Mouse (Mus musculus) midbrain, embryonic 11.5 days (tissue): ENCODE data around the gene Slc9a5. TPM values are rescaled to one million over a fixed set of nuclear protein-coding genes. Genes with fewer than 3 reads are reported as not detected.

Experiments used
- ATAC-seq: fragments of 200-750 bp; cut with Nextera tagmentation; 2 replicates; pipeline ENCODE4 v1.8.0; 2017; ENCODE audit warnings: moderate TSS enrichment, moderate library complexity; ENCODE audit not compliant: low FRiP score
- DNase-seq: peaks from one replicate; pipeline ENCODE4 v3.0.0; 2015; ENCODE audit warnings: low spot score; ENCODE audit errors: missing footprints
- H3K27ac ChIP-seq: fragments of 300-500 bp; sonication (generic); 2 replicates; pipeline ENCODE4 v1.5.1; 2014; ENCODE audit warnings: low read depth, low read length
- H3K27me3 ChIP-seq: fragments of 300-500 bp; sonication (generic); 2 replicates; pipeline ENCODE4 v1.6.1; 2014; ENCODE audit warnings: mild to moderate bottlenecking, low read length, moderate library complexity, mixed read lengths; ENCODE audit not compliant: control insufficient read depth, insufficient read depth
- H3K36me3 ChIP-seq: fragments of 300-500 bp; sonication (generic); 2 replicates; pipeline ENCODE4 v1.6.1; 2014; ENCODE audit warnings: mild to moderate bottlenecking, low read length, moderate library complexity, mixed read lengths; ENCODE audit not compliant: control insufficient read depth, insufficient read depth
- H3K4me1 ChIP-seq: fragments of 300-500 bp; sonication (generic); 2 replicates; pipeline ENCODE4 v1.6.1; 2014; ENCODE audit warnings: low read length; ENCODE audit not compliant: control insufficient read depth, insufficient read depth
- H3K4me2 ChIP-seq: fragments of 300-500 bp; sonication (generic); 2 replicates; pipeline ENCODE4 v1.6.1; 2014; ENCODE audit warnings: mild to moderate bottlenecking, moderate library complexity
- H3K4me3 ChIP-seq: fragments of 300-500 bp; sonication (generic); 2 replicates; pipeline ENCODE4 v1.5.1; 2014; ENCODE audit warnings: low read depth, low read length
- H3K9ac ChIP-seq: fragments of 300-500 bp; sonication (generic); 2 replicates; pipeline ENCODE4 v1.6.1; 2014; ENCODE audit warnings: low read length
- H3K9me3 ChIP-seq: fragments of 300-500 bp; sonication (generic); 2 replicates; pipeline ENCODE4 v1.6.1; 2016; ENCODE audit warnings: low read length; ENCODE audit not compliant: control insufficient read depth
- WGBS: fragments of 180-500 bp; shearing (Covaris S2); extraction: QIAGEN DNeasy Blood & Tissue Kit; methylation state at CpG from one replicate; pipeline ENCODE4 v1.1.7; 2014; 5-methylcytosine and 5-hydroxymethylcytosine counted together
- polyA plus RNA-seq: library from polyadenylated mRNA; unstranded; fragments of >200 nt; fragmentation: Nextera tagmentation; extraction: Ambion mirVana; gene quantifications from 2 replicates; pipeline ENCODE4 v1.2.1, GENCODE M21; 2014

Slc9a5 gene
- polyA plus RNA-seq, 1 experiment from 2014 or later, result 3.2 TPM

- 81% methylated on average over 11 of the region's 11 CpGs for WGBS
- Histone ChIP-seq H3K9me3 (no peaks in the 10 kb centered on the region), H3K4me3 (no peak overlapping the region), H3K9ac (no peak overlapping the region), H3K36me3 (peaks cover under 1% of the 10 kb centered on the region; the same call in 1 of the 2 replicates), H3K27ac (no peak overlapping the region), H3K4me1 (no peaks in the 10 kb centered on the region), H3K4me2 (no peak overlapping the region), H3K27me3 (no peaks in the 10 kb centered on the region)
- DNase-seq, result no peak
- no peak for ATAC-seq
Observed at GRCm38 (mm10) chr8:105318662-105319190, 29.9 kb upstream of the Slc9a5 start.

- H3K9ac ChIP-seq, result no peak overlapping the region
- H3K27me3 ChIP-seq, result no peaks in the 10 kb centered on the region
- no peak overlapping the region for H3K4me3 ChIP-seq
- no peaks in the 10 kb centered on the region for H3K36me3 ChIP-seq
- H3K4me1 ChIP-seq, result peaks cover 12% of the 10 kb centered on the region
- WGBS, result 89% methylated on average over 4 of the region's 4 CpGs
- H3K4me2 ChIP-seq, result no peak overlapping the region
- DNase-seq, result no peak
- no peak overlapping the region for H3K27ac ChIP-seq
- no peak for ATAC-seq
- H3K9me3 ChIP-seq, result no peaks in the 10 kb centered on the region
Observed at GRCm38 (mm10) chr8:105323183-105323582, 25.5 kb upstream of the Slc9a5 start.

GRCm38 (mm10) chr8:105325641-105326093 lies 23.0 kb upstream of the Slc9a5 start:
- peaks cover 17% of the 10 kb centered on the region; the same call in 1 of the 2 replicates for H3K36me3 ChIP-seq
- DNase-seq, result peak; percentile 88
- H3K27ac ChIP-seq, result no peak overlapping the region
- peak; percentile 78 for ATAC-seq
- peak overlapping the region; percentile 77 for H3K4me3 ChIP-seq
- no peaks in the 10 kb centered on the region for H3K27me3 ChIP-seq
- H3K4me1 ChIP-seq, result peaks cover 12% of the 10 kb centered on the region
- peak overlapping the region; percentile 74 for H3K9ac ChIP-seq
- 1% methylated on average over 12 of the region's 12 CpGs for WGBS
- H3K9me3 ChIP-seq, result no peaks in the 10 kb centered on the region
- H3K4me2 ChIP-seq, result peak overlapping the region; percentile 78

- DNase-seq (peak; percentile 99), ATAC-seq (peak; percentile 94)
- H3K9ac ChIP-seq, result peak within 1 kb of the TSS; percentile 74
- peak within 1 kb of the TSS; percentile 77 for H3K4me3 ChIP-seq
- H3K9me3 ChIP-seq, result no peaks in the 10 kb centered on the region
- H3K36me3 ChIP-seq, result peaks cover 22% of the 10 kb centered on the region; the same call in 1 of the 2 replicates
- peak within 1 kb of the TSS; percentile 78 for H3K4me2 ChIP-seq
- H3K27ac ChIP-seq, result peak within 1 kb of the TSS; percentile 64
- H3K4me1 ChIP-seq, result peaks cover 12% of the 10 kb centered on the region
- WGBS, result under 1% methylated on average over 36 of the region's 36 CpGs
- H3K27me3 ChIP-seq, result no peaks in the 10 kb centered on the region
Observed at GRCm38 (mm10) chr8:105326141-105326672, 22.4 kb upstream of the Slc9a5 start, which contains the start of the genes Lrrc29 and Tmem208. Lrrc29 (minus strand) TSS chr8:105326278. Tmem208 (plus strand) TSS chr8:105326354.

GRCm38 (mm10) chr8:105326968-105327367 lies 21.7 kb upstream of the Slc9a5 start:
- H3K36me3 ChIP-seq, result peaks cover 27% of the 10 kb centered on the region

GRCm38 (mm10) chr8:105330325-105330724 lies 18.3 kb upstream of the Slc9a5 start:
- H3K27me3 ChIP-seq, result no peaks in the 10 kb centered on the region
- H3K4me3 ChIP-seq, result no peak overlapping the region
- H3K27ac ChIP-seq, result no peak overlapping the region
- no peaks in the 10 kb centered on the region for H3K9me3 ChIP-seq
- no peak overlapping the region for H3K4me2 ChIP-seq
- ATAC-seq (no peak), DNase-seq (no peak)
- peaks cover 10% of the 10 kb centered on the region for H3K4me1 ChIP-seq
- peaks cover 34% of the 10 kb centered on the region for H3K36me3 ChIP-seq
- H3K9ac ChIP-seq, result no peak overlapping the region
- WGBS, result 96% methylated on average over 12 of the region's 12 CpGs

More at GRCm38 (mm10) chr8:105326968-105327367, 21.7 kb upstream of the Slc9a5 start:
- DNase-seq (no peak), ATAC-seq (no peak)
- WGBS, result 50% methylated on average over 6 of the region's 6 CpGs
- Histone ChIP-seq H3K27ac (no peak overlapping the region), H3K9ac (peak overlapping the region; percentile 74), H3K9me3 (no peaks in the 10 kb centered on the region), H3K4me3 (peak overlapping the region; percentile 77), H3K27me3 (no peaks in the 10 kb centered on the region), H3K4me2 (peak overlapping the region; percentile 78), H3K4me1 (peaks cover 12% of the 10 kb centered on the region)

GRCm38 (mm10) chr8:105331469-105331868 lies 17.2 kb upstream of the Slc9a5 start:
- Histone ChIP-seq H3K4me3 (no peak overlapping the region), H3K27me3 (no peaks in the 10 kb centered on the region), H3K4me1 (peaks cover 7% of the 10 kb centered on the region; the same call in 1 of the 2 replicates), H3K9ac (no peak overlapping the region), H3K36me3 (peaks cover 34% of the 10 kb centered on the region), H3K9me3 (no peaks in the 10 kb centered on the region), H3K27ac (no peak overlapping the region), H3K4me2 (no peak overlapping the region)
- WGBS, result 97% methylated on average over 22 of the region's 22 CpGs
- ATAC-seq (no peak), DNase-seq (no peak)

GRCm38 (mm10) chr8:105331931-105332330 lies 16.7 kb upstream of the Slc9a5 start:
- no peak overlapping the region for H3K27ac ChIP-seq
- ATAC-seq (no peak), DNase-seq (no peak)
- H3K36me3 ChIP-seq, result peaks cover 34% of the 10 kb centered on the region
- no peak overlapping the region for H3K4me2 ChIP-seq
- H3K9me3 ChIP-seq, result no peaks in the 10 kb centered on the region
- H3K4me3 ChIP-seq, result no peak overlapping the region
- 94% methylated on average over 9 of the region's 9 CpGs for WGBS
- H3K27me3 ChIP-seq, result no peaks in the 10 kb centered on the region
- no peak overlapping the region for H3K9ac ChIP-seq
- peaks cover 6% of the 10 kb centered on the region; the same call in 1 of the 2 replicates for H3K4me1 ChIP-seq

- H3K9ac ChIP-seq, result no peak overlapping the region
- DNase-seq (peak; percentile 83), ATAC-seq (no peak)
- H3K4me3 ChIP-seq, result no peak overlapping the region
- no peak overlapping the region for H3K4me2 ChIP-seq
- peaks cover 34% of the 10 kb centered on the region for H3K36me3 ChIP-seq
- no peaks in the 10 kb centered on the region; the same call in 1 of the 2 replicates for H3K4me1 ChIP-seq
- WGBS, result 81% methylated on average over 2 of the region's 2 CpGs
- no peaks in the 10 kb centered on the region for H3K27me3 ChIP-seq
- no peak overlapping the region for H3K27ac ChIP-seq
- no peaks in the 10 kb centered on the region for H3K9me3 ChIP-seq
Observed at GRCm38 (mm10) chr8:105332523-105332922, 16.1 kb upstream of the Slc9a5 start.
